Mouse (Mus musculus) forebrain, postnatal 0 days (tissue): ENCODE measurements around the gene Kcnh4. TPM values are rescaled to one million over a fixed set of nuclear protein-coding genes. Genes with fewer than 3 reads are reported as not detected.
"Not testable (repeated sequence)": the region's sequence is repeated elsewhere in the genome, so short reads cannot be mapped to it uniquely, and the experiment has no call there.

Experiments used
- ATAC-seq: fragments of 200-750 bp; cut with Nextera tagmentation; 2 replicates; pipeline ENCODE4 v1.8.0; 2017; ENCODE audit warnings: mild to moderate bottlenecking, moderate library complexity
- DNase-seq: peaks from one replicate; pipeline ENCODE4 v3.0.0-alpha.2; 2015
- H3K27ac ChIP-seq: fragments of 300-500 bp; sonication (generic); 2 replicates; pipeline ENCODE4 v1.5.1; 2014; ENCODE audit warnings: low read depth, mild to moderate bottlenecking, antibody characterized with exemption, low read length, moderate library complexity, mixed read lengths
- H3K27me3 ChIP-seq: fragments of 300-500 bp; sonication (generic); 2 replicates; pipeline ENCODE4 v1.6.1; 2014; ENCODE audit warnings: mild to moderate bottlenecking, low read length, mixed read lengths; ENCODE audit not compliant: insufficient read depth
- H3K36me3 ChIP-seq: fragments of 300-500 bp; sonication (generic); 2 replicates; pipeline ENCODE4 v1.6.1; 2014; ENCODE audit warnings: mild to moderate bottlenecking, moderate library complexity; ENCODE audit not compliant: insufficient read depth
- H3K4me1 ChIP-seq: fragments of 300-500 bp; sonication (generic); 2 replicates; pipeline ENCODE4 v1.6.1; 2014; ENCODE audit warnings: antibody characterized with exemption; ENCODE audit not compliant: insufficient read depth
- H3K4me2 ChIP-seq: fragments of 300-500 bp; sonication (generic); 2 replicates; pipeline ENCODE4 v1.6.1; 2014; ENCODE audit warnings: low read depth, mild to moderate bottlenecking, moderate library complexity
- H3K4me3 ChIP-seq: fragments of 300-500 bp; sonication (generic); 2 replicates; pipeline ENCODE4 v1.5.1; 2014; ENCODE audit warnings: low read depth, low read length, mixed read lengths
- H3K9ac ChIP-seq: fragments of 300-500 bp; sonication (generic); 2 replicates; pipeline ENCODE4 v1.6.1; 2014; ENCODE audit warnings: mild to moderate bottlenecking
- H3K9me3 ChIP-seq: fragments of 300-500 bp; sonication (generic); 2 replicates; pipeline ENCODE4 v1.6.1; 2016; ENCODE audit warnings: low read length
- CTCF ChIP-seq: sonication (generic); IDR thresholded peaks from 2 replicates; pipeline ENCODE4 v1.5.1; 2016; ENCODE audit warnings: antibody characterized with exemption, control low read depth, low read depth
- WGBS: fragments of 180-500 bp; shearing (Covaris S2); extraction: QIAGEN DNeasy Blood & Tissue Kit; methylation state at CpG from one replicate; pipeline ENCODE4 v1.1.7; 2014; 5-methylcytosine and 5-hydroxymethylcytosine counted together
- polyA plus RNA-seq: library from polyadenylated mRNA; unstranded; fragments of >200 nt; fragmentation: Nextera tagmentation; extraction: Ambion mirVana; gene quantifications from 2 replicates; pipeline ENCODE4 v1.2.1, GENCODE M21; 2015
- total RNA-seq: library from RNA; depleted of rRNA; stranded (reverse); fragments of >200 nt; gene quantifications from 2 replicates; pipeline ENCODE4 v1.2.3, GENCODE M21; 2014

Gene Kcnh4
- total and polyA plus RNA-seq, 2 experiments from 2014 or later: 4.4 to 12.3 TPM

DNA sequence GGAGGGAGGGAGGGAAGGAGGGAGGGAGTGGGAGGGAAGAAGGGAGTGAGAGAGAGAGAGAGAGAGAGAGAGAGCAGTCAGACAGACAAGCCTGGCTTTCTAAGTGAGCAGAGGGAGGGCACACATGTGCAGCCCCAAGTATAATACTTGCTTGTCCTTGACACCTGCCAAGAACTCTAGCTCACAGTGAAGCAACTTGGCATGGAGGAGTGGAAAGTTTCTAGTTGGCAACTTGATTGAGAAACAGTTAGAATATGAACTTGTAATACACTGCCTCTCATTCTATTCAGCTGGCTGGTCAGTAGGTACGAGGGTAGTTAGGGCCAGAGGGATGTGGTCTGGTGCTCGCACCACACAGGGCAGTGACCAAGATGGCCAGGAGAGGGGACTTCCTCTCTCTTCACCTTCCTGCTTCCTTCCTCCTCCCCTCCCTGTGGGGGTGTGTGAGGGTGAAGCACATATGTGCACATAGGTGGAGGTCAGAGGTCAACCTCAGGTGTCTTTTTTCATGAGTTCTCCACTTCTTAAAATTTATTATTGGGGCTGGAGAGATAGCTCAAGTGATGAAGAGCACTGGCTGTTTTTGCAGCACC, 31.8 kb upstream of the Kcnh4 start:
- Histone ChIP-seq H3K9ac (no peak overlapping the region), H3K27me3 (no peaks in the 10 kb centered on the region), H3K4me3 (no peak overlapping the region), H3K4me2 (no peak overlapping the region), H3K27ac (no peak overlapping the region), H3K9me3 (no peaks in the 10 kb centered on the region), H3K4me1 (no peaks in the 10 kb centered on the region), H3K36me3 (peaks cover 15% of the 10 kb centered on the region; the same call in 1 of the 2 replicates)
- TF ChIP-seq CTCF: no peak
- ATAC-seq (no peak), DNase-seq (no peak)
- WGBS: 74% methylated on average over 2 of the region's 2 CpGs

DNA sequence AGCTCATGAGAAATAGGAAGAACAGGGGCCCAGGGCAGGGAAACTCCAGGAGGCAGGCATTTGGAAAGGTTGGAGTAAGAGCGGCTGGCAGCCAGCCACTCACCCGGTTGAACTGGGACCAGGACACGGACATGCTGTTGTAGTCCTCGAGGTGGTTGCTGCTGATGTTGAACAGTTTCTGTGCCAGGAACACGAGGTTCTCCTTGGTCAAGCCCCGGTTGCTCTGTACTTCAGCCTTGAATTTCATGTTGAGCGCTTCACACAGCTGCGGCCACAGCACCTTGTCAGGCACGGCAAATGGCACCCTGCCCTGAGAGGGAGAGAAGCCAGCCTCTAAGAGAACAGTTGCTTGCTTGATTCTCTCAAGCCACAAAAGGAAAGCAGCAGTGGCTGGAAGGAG, 30.9 kb upstream of the Kcnh4 start:
- peaks cover 15% of the 10 kb centered on the region; the same call in 1 of the 2 replicates for H3K36me3 ChIP-seq
- not testable (repeated sequence) for ATAC-seq, H3K4me3 ChIP-seq, H3K9ac ChIP-seq, H3K9me3 ChIP-seq, H3K27ac ChIP-seq, H3K4me2 ChIP-seq, H3K4me1 ChIP-seq, H3K27me3 ChIP-seq
- WGBS: 77% methylated on average over 9 of the region's 9 CpGs
- DNase-seq: peak; percentile 24

DNA sequence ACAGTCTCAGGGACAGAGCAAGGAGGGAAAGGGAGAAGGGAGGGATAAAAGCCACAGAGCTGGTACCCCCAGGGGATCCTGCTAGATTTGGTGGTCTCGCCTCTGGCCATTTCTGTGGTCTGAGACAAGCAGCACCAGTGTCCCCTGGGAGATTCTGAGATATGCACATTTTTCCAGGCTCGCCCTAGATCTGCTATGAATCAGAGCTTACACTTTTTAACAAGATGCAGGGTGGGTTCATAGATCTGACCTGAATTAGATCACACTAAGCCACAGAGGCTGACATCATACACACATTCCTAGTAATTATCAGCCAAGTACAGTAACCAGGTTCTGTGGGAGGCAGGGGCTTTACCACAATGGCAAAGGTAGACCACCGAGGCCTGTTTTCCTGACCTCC, 30.0 kb upstream of the Kcnh4 start:
- no peak for ATAC-seq
- Histone ChIP-seq H3K9ac (no peak overlapping the region), H3K27me3 (no peaks in the 10 kb centered on the region), H3K4me2 (no peak overlapping the region), H3K4me1 (no peaks in the 10 kb centered on the region), H3K27ac (no peak overlapping the region), H3K36me3 (peaks cover 15% of the 10 kb centered on the region; the same call in 1 of the 2 replicates), H3K9me3 (no peaks in the 10 kb centered on the region), H3K4me3 (no peak overlapping the region)
- TF ChIP-seq CTCF: no peak
- DNase-seq: no peak
- WGBS: 86% methylated on average over 3 of the region's 3 CpGs

DNA sequence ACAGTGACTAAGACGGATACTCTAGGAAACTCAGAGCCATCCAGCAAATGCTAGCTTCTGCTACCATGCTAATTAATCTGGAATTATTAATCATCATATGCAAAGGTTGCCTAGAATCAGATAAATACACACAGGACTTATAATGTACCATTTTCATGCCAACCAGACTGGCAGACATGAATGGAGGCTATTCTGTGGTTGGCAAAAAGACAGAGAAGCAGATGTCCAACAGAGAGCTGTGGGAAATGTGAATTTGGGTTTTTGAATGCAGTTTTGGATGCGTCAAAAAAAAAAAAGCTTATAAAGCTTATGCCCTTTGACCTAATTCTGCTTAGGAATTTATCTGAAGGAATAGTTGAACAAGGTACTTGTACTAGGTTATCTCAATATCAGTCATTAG, 26.0 kb upstream of the Kcnh4 start:
- H3K27ac ChIP-seq: no peak overlapping the region
- no peak overlapping the region for H3K4me2 ChIP-seq
- no peak for ATAC-seq
- peak; percentile 20 for DNase-seq
- TF ChIP-seq CTCF: no peak
- no peaks in the 10 kb centered on the region for H3K4me1 ChIP-seq
- no peaks in the 10 kb centered on the region for H3K9me3 ChIP-seq
- WGBS: 66% methylated on average over 2 of the region's 2 CpGs
- peaks cover 28% of the 10 kb centered on the region for H3K36me3 ChIP-seq
- no peaks in the 10 kb centered on the region for H3K27me3 ChIP-seq
- no peak overlapping the region for H3K9ac ChIP-seq
- no peak overlapping the region for H3K4me3 ChIP-seq

DNA sequence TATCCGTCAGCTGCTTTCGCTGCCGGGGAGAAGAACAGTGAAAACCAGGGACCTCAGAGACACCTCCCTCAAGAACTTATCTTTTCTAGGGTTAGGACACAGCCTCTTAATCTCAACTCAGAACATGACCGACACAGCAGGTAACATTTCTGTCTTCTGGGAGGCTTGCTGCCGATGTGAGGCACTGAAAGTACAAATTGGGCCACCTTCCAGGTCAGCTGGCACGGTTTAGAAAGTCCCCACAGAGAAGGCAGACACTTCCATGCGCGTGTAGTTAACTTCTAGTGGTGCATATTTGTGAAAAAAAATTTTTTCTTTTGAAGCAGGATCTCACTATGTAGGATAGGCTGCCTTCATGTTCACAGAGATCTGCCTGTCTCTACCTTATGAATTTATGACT, 24.5 kb upstream of the Kcnh4 start:
- WGBS: 78% methylated on average over 8 of the region's 8 CpGs
- no peaks in the 10 kb centered on the region for H3K27me3 ChIP-seq
- H3K9ac ChIP-seq: no peak overlapping the region
- H3K4me3 ChIP-seq: no peak overlapping the region
- no peaks in the 10 kb centered on the region for H3K4me1 ChIP-seq
- H3K36me3 ChIP-seq: peaks cover 23% of the 10 kb centered on the region
- TF ChIP-seq CTCF: no peak
- ATAC-seq (no peak), DNase-seq (no peak)
- no peak overlapping the region for H3K4me2 ChIP-seq
- no peak overlapping the region for H3K27ac ChIP-seq
- H3K9me3 ChIP-seq: no peaks in the 10 kb centered on the region

DNA sequence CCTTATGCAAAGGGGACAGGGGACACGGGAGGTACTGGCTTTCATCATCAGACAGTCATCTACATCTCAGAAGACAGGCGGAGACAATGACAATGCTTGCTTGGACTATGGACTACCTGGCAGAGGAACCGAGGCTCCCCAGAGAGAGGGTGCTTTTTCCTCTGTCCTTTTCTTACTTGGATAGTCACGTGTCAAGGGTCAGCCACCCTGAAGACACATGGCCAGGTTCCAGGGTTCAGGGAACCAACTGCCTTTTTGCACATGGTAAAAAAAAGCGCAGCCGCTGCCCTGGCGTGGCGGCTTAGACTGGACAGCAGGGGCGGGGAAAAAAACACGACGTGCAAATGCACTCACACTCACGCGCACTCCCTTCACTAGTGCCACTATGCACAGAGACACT, 22.8 kb upstream of the Kcnh4 start:
- Histone ChIP-seq H3K4me2 (no peak overlapping the region), H3K36me3 (peaks cover 17% of the 10 kb centered on the region), H3K9me3 (no peaks in the 10 kb centered on the region), H3K4me1 (no peaks in the 10 kb centered on the region), H3K9ac (no peak overlapping the region), H3K27me3 (no peaks in the 10 kb centered on the region), H3K4me3 (no peak overlapping the region), H3K27ac (no peak overlapping the region)
- no peak for TF ChIP-seq CTCF
- ATAC-seq (no peak), DNase-seq (no peak)
- 89% methylated on average over 13 of the region's 13 CpGs for WGBS

DNA sequence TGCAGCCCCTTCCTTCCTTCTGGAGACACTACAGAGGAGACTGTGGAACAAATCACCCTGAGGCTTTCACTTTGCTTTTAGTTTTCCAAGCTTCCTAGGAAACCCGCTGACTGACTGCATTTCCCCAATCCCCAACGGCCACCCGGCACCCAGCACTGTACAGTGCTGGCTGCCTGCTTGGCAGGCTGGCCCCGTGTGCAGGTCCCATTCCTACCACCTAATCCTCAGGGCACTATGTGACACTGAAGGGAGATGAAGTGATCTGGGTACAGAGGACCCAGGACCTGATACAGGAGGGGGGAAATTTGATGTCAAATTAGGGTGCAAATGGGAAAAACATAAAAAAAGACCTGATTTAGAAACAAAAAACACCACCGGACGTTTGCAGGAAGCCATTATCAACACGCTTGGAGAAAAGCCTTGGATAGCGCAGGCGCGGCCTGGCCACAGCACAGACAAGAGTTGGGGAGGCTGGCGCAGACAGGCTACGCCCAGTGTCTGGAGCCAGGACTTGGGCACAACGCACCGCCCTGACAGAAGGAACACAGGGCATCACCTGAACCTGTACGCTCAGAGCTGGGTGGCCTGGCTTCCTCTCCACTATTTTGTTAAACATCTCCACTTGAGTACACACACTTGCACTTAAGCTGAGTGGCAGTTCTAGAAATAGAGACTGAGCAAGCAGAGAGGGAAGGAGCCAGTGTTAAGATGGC, 22.2 kb upstream of the Kcnh4 start:
- TF ChIP-seq CTCF: no peak

More for the DNA sequence above, 22.2 kb upstream of the Kcnh4 start:
- Histone ChIP-seq H3K9me3 (no peaks in the 10 kb centered on the region), H3K4me3 (no peak overlapping the region), H3K27ac (no peak overlapping the region), H3K36me3 (peaks cover 13% of the 10 kb centered on the region), H3K9ac (no peak overlapping the region), H3K4me1 (no peaks in the 10 kb centered on the region), H3K27me3 (no peaks in the 10 kb centered on the region), H3K4me2 (no peak overlapping the region)
- DNase-seq: no peak
- WGBS: 91% methylated on average over 15 of the region's 15 CpGs
- no peak for ATAC-seq
